Mouse (Mus musculus) kidney, postnatal 0 days (tissue): ENCODE data around the gene Ttc7b. TPM values are rescaled to one million over a fixed set of nuclear protein-coding genes. Genes with fewer than 3 reads are reported as not detected.

Experiments
- ATAC-seq: fragments of 200-750 bp; cut with Nextera tagmentation; replicated peaks from 2 replicates; pipeline ENCODE4 v1.8.0; 2017; ENCODE audit warnings: low read depth, moderate number of reproducible peaks, moderate TSS enrichment, moderate library complexity; ENCODE audit not compliant: low FRiP score
- DNase-seq: peaks from one replicate; pipeline ENCODE4 v3.0.0-alpha.2; 2016; ENCODE audit warnings: low spot score
- H3K27ac ChIP-seq: fragments of 300-500 bp; sonication (generic); 2 replicates; pipeline ENCODE4 v1.5.1; 2014; ENCODE audit warnings: mild to moderate bottlenecking
- H3K27me3 ChIP-seq: fragments of 300-500 bp; sonication (generic); 2 replicates; pipeline ENCODE4 v1.6.1; 2014; ENCODE audit warnings: low read length, mixed read lengths; ENCODE audit not compliant: insufficient read depth
- H3K36me3 ChIP-seq: fragments of 300-500 bp; sonication (generic); 2 replicates; pipeline ENCODE4 v1.6.1; 2014; ENCODE audit warnings: low read length, mixed read lengths; ENCODE audit not compliant: insufficient read depth
- H3K4me1 ChIP-seq: fragments of 300-500 bp; sonication (generic); replicated peaks from 2 replicates; pipeline ENCODE4 v1.6.1; 2014; ENCODE audit warnings: antibody characterized with exemption, low read length, mixed read lengths; ENCODE audit not compliant: insufficient read depth
- H3K4me2 ChIP-seq: fragments of 300-500 bp; sonication (generic); 2 replicates; pipeline ENCODE4 v1.6.1; 2014; ENCODE audit warnings: mild to moderate bottlenecking, low read length, moderate library complexity, mixed read lengths
- H3K4me3 ChIP-seq: fragments of 300-500 bp; sonication (generic); replicated peaks from 2 replicates; pipeline ENCODE4 v1.5.1; 2014; ENCODE audit warnings: low read depth, low read length
- H3K9ac ChIP-seq: fragments of 300-500 bp; sonication (generic); 2 replicates; pipeline ENCODE4 v1.6.1; 2014; ENCODE audit warnings: low read depth, low read length
- H3K9me3 ChIP-seq: fragments of 300-500 bp; sonication (generic); replicated peaks from 2 replicates; pipeline ENCODE4 v1.6.1; 2016; ENCODE audit warnings: low read length, inconsistent platforms, mixed read lengths
- CTCF ChIP-seq: IDR thresholded peaks from 2 replicates; pipeline ENCODE4 v1.5.1; 2016; ENCODE audit warnings: antibody characterized with exemption, low read depth, mild to moderate bottlenecking, moderate library complexity
- WGBS: fragments of 180-500 bp; shearing (Covaris S2); extraction: QIAGEN DNeasy Blood & Tissue Kit; methylation state at CpG from one replicate; pipeline ENCODE4 v1.1.7; 2014; 5-methylcytosine and 5-hydroxymethylcytosine counted together
- polyA plus RNA-seq: library from polyadenylated mRNA; unstranded; fragments of >200 nt; fragmentation: Nextera tagmentation; extraction: Ambion mirVana; gene quantifications from 2 replicates; pipeline ENCODE4 v1.2.1, GENCODE M21; 2015

Ttc7b gene
- polyA plus RNA-seq, 1 experiment from 2014 or later: 6.1 TPM

- no peaks in the 10 kb centered on the region for H3K9me3 ChIP-seq
- 79% methylated on average over 10 of the region's 10 CpGs for WGBS
- no peak overlapping the region for H3K4me2 ChIP-seq
- H3K27me3 ChIP-seq: no peaks in the 10 kb centered on the region
- no peak overlapping the region for H3K27ac ChIP-seq
- no peak for DNase-seq
- no peak overlapping the region for H3K4me3 ChIP-seq
- no peaks in the 10 kb centered on the region for H3K4me1 ChIP-seq
- no peak overlapping the region for H3K9ac ChIP-seq
- no peak for ATAC-seq
- TF ChIP-seq CTCF: no peak
- H3K36me3 ChIP-seq: peaks cover 19% of the 10 kb centered on the region; the same call in 1 of the 2 replicates
Observed at GRCm38 (mm10) chr12:100491967-100492611, 28.5 kb downstream of the Ttc7b start.

- Histone ChIP-seq H3K4me1 (no peaks in the 10 kb centered on the region), H3K4me3 (no peak overlapping the region), H3K9ac (no peak overlapping the region), H3K27ac (no peak overlapping the region), H3K36me3 (peaks cover 5% of the 10 kb centered on the region; the same call in 1 of the 2 replicates), H3K4me2 (no peak overlapping the region), H3K27me3 (no peaks in the 10 kb centered on the region), H3K9me3 (no peaks in the 10 kb centered on the region)
- no peak for TF ChIP-seq CTCF
- no peak for ATAC-seq
- 92% methylated on average over 7 of the region's 7 CpGs for WGBS
- no peak for DNase-seq
Observed at GRCm38 (mm10) chr12:100489799-100490198, 30.8 kb downstream of the Ttc7b start.

- no peaks in the 10 kb centered on the region for H3K9me3 ChIP-seq
- H3K4me3 ChIP-seq: no peak overlapping the region
- no peaks in the 10 kb centered on the region for H3K27me3 ChIP-seq
- no peak for TF ChIP-seq CTCF
- no peak overlapping the region for H3K27ac ChIP-seq
- ATAC-seq (no peak), DNase-seq (no peak)
- H3K4me2 ChIP-seq: no peak overlapping the region
- no peak overlapping the region for H3K9ac ChIP-seq
- 75% methylated on average over 5 of the region's 5 CpGs for WGBS
- 0 out of 2 replicates have a peak, but pooled peaks cover 2% of the 10 kb centered on the region for H3K36me3 ChIP-seq
- H3K4me1 ChIP-seq: no peaks in the 10 kb centered on the region
Observed at GRCm38 (mm10) chr12:100488368-100488767, 32.3 kb downstream of the Ttc7b start.

GRCm38 (mm10) chr12:100486232-100486631, 34.4 kb downstream of the Ttc7b start:
- no peak overlapping the region for H3K4me3 ChIP-seq
- H3K4me2 ChIP-seq: no peak overlapping the region
- H3K27me3 ChIP-seq: no peaks in the 10 kb centered on the region
- no peaks in the 10 kb centered on the region for H3K4me1 ChIP-seq
- ATAC-seq (no peak), DNase-seq (no peak)
- H3K27ac ChIP-seq: no peak overlapping the region
- H3K9ac ChIP-seq: no peak overlapping the region
- peak; percentile 45 for TF ChIP-seq CTCF
- H3K36me3 ChIP-seq: no peaks in the 10 kb centered on the region
- WGBS: 68% methylated on average over 6 of the region's 6 CpGs
- H3K9me3 ChIP-seq: no peaks in the 10 kb centered on the region

- Histone ChIP-seq H3K36me3 (no peaks in the 10 kb centered on the region), H3K4me1 (no peaks in the 10 kb centered on the region), H3K27ac (no peak overlapping the region), H3K4me3 (no peak overlapping the region), H3K9me3 (no peaks in the 10 kb centered on the region), H3K4me2 (no peak overlapping the region), H3K27me3 (no peaks in the 10 kb centered on the region), H3K9ac (no peak overlapping the region)
- no peak for DNase-seq
- no peak for ATAC-seq
- WGBS: 100% methylated on average over 1 of the region's 1 CpGs
- TF ChIP-seq CTCF: 0 out of 2 replicates have a peak, but pooled peaks have one; percentile 11
Observed at GRCm38 (mm10) chr12:100483054-100483453, 37.6 kb downstream of the Ttc7b start.

- 35% methylated on average over 7 of the region's 7 CpGs for WGBS
- DNase-seq (peak; percentile 21), ATAC-seq (peak; percentile 45; the same call in 1 of the 2 replicates)
- Histone ChIP-seq H3K4me2 (no peak overlapping the region), H3K9ac (no peak overlapping the region), H3K27me3 (no peaks in the 10 kb centered on the region), H3K27ac (no peak overlapping the region), H3K9me3 (no peaks in the 10 kb centered on the region), H3K4me1 (no peaks in the 10 kb centered on the region), H3K36me3 (no peaks in the 10 kb centered on the region), H3K4me3 (no peak overlapping the region)
- no peak for TF ChIP-seq CTCF
Observed at GRCm38 (mm10) chr12:100482255-100482654, 38.4 kb downstream of the Ttc7b start.
